Mouse (Mus musculus): ENCODE results near the gene Slamf7. TPM values are rescaled to one million over a fixed set of nuclear protein-coding genes. Genes with fewer than 3 reads are reported as not detected.

The Slamf7 gene
- total and polyA plus RNA-seq, 3 experiments: 0.11 TPM; not detected in 2

DNA sequence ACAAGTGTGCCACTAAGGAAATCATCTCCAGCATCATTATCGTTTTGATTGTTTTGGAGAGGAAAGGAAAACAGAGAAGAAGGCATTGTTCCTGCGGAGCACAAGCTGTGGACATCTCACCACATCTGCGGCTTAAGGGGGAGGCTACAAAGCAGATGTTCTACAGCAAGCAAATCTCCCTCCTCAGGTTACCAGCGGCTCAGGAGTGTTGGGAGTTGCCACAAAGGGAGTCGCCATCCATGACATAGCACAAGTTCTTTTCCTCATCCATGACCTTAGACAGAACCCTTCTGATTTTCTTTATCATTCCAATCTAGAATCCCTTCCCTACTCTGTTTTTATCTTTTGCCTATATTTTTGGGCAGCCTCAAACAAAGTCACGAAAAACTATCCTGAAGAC is 17.1 kb downstream of the Slamf7 start:
- ATAC-seq (ENCODE audit: extremely low read depth, insufficient number of reproducible peaks, low FRiP score, poor library complexity, severe bottlenecking) (no peak), DNase-seq (ENCODE audit: low spot score) (no peak)
- Histone ChIP-seq H3K36me3 (replicated peaks) (no peaks in the 10 kb centered on the region), H3K27me3 (ENCODE audit: insufficient read depth, low read length) (no peaks in the 10 kb centered on the region), H3K9me3 (replicated peaks) (peaks cover 58% of the 10 kb centered on the region), H3K4me1 (ENCODE audit: insufficient read depth, low read depth, low read length) (no peaks in the 10 kb centered on the region), H3K4me3 (ENCODE audit: low read depth, low read length) (no peak overlapping the region)
- TF ChIP-seq POLR2AphosphoS5 (IDR thresholded peaks at IDR 0.05; ENCODE audit: insufficient replicate concordance, low read depth, low read length) (no peak), CTCF (IDR thresholded peaks at IDR 0.05; ENCODE audit: low read depth, low read length) (no peak), GATA2 (IDR thresholded peaks at IDR 0.05; ENCODE audit: borderline replicate concordance, low read depth, low read length) (no peak), TAL1 (conservative IDR thresholded peaks at IDR 0.05; ENCODE audit: low read depth, low read length) (no peak), GATA1 (IDR thresholded peaks at IDR 0.05; ENCODE audit: borderline replicate concordance, low read length) (no peak)

DNA sequence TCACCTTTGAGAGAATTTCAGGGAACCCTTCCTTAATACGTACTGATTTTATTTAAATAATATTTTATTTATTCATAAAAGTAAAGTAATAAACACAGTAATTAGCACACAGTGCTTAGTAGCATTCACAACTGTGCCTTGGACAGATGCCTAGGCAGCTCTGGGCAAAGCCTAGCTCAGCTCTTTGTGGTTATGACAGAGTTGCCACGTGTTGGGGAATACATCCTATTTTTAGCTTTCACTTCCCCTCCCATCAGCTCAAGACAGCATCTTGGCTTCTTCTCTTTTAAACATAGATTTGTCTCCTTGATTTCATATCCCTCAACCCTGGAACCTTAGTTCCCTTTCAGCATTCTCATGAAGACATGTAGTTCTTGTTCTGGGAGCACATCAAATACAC is 21.4 kb downstream of the Slamf7 start:
- H3K36me3 ChIP-seq (replicated peaks): no peaks in the 10 kb centered on the region
- no peaks in the 10 kb centered on the region for H3K4me1 ChIP-seq (ENCODE audit: insufficient read depth, low read depth, low read length)
- TF ChIP-seq POLR2AphosphoS5 (IDR thresholded peaks at IDR 0.05; ENCODE audit: insufficient replicate concordance, low read depth, low read length) (no peak), CTCF (IDR thresholded peaks at IDR 0.05; ENCODE audit: low read depth, low read length) (no peak), GATA2 (IDR thresholded peaks at IDR 0.05; ENCODE audit: borderline replicate concordance, low read depth, low read length) (no peak), GATA1 (IDR thresholded peaks at IDR 0.05; ENCODE audit: borderline replicate concordance, low read length) (no peak), TAL1 (conservative IDR thresholded peaks at IDR 0.05; ENCODE audit: low read depth, low read length) (no peak)
- H3K4me3 ChIP-seq (ENCODE audit: low read depth, low read length): no peak overlapping the region
- DNase-seq (ENCODE audit: low spot score): no peak
- H3K27me3 ChIP-seq (ENCODE audit: insufficient read depth, low read length): no peaks in the 10 kb centered on the region
- no peak for ATAC-seq (ENCODE audit: extremely low read depth, insufficient number of reproducible peaks, low FRiP score, poor library complexity, severe bottlenecking)
- peaks cover 39% of the 10 kb centered on the region for H3K9me3 ChIP-seq (replicated peaks)

DNA sequence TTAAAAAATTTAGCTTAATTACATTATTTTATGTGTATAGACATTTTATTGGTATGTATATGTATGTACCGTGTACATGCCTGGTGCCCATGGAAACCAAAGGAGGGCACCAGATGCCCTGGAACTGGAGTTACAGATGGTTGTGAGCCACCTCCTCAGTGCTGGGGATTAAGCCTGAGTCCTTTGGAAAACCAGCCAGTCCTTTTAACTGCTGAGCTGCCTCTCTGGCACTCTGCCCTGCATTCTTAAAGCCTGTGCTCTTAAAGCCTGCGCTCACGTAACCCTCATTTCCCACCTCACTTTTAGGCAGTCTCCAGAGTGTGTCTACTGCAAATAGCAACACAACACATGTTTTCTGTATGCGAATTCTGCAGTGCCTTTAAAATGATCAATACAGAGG is 21.9 kb downstream of the Slamf7 start:
- Histone ChIP-seq H3K4me3 (ENCODE audit: low read depth, low read length) (no peak overlapping the region), H3K27me3 (ENCODE audit: insufficient read depth, low read length) (no peaks in the 10 kb centered on the region), H3K36me3 (replicated peaks) (no peaks in the 10 kb centered on the region), H3K4me1 (ENCODE audit: insufficient read depth, low read depth, low read length) (no peaks in the 10 kb centered on the region), H3K9me3 (replicated peaks) (peaks cover 37% of the 10 kb centered on the region)
- TF ChIP-seq CTCF (IDR thresholded peaks at IDR 0.05; ENCODE audit: low read depth, low read length) (no peak), POLR2AphosphoS5 (IDR thresholded peaks at IDR 0.05; ENCODE audit: insufficient replicate concordance, low read depth, low read length) (no peak), TAL1 (conservative IDR thresholded peaks at IDR 0.05; ENCODE audit: low read depth, low read length) (no peak), GATA1 (IDR thresholded peaks at IDR 0.05; ENCODE audit: borderline replicate concordance, low read length) (no peak), GATA2 (IDR thresholded peaks at IDR 0.05; ENCODE audit: borderline replicate concordance, low read depth, low read length) (no peak)
- DNase-seq (ENCODE audit: low spot score) (no peak), ATAC-seq (ENCODE audit: extremely low read depth, insufficient number of reproducible peaks, low FRiP score, poor library complexity, severe bottlenecking) (no peak)

DNA sequence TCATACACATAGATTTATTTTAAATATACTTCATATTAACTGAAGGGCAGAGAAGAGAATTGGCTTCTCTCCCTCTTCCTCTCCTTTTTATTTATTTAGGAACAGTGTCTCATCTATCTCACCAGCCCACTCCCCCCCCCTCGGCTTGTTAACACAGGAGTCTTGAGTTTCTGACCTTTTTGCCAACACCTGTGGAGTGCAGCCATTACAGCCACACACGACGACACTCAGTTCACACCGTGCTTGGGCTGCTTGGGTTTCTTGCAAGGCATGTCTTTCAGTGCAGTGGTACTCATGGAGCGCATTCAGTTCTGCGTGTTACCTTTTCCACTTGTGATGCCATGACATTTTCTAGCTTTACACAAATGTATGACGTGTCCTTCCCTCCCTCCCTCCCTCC is 22.8 kb downstream of the Slamf7 start:
- Histone ChIP-seq H3K4me3 (ENCODE audit: low read depth, low read length) (no peak overlapping the region), H3K4me1 (ENCODE audit: insufficient read depth, low read depth, low read length) (no peaks in the 10 kb centered on the region), H3K36me3 (replicated peaks) (no peaks in the 10 kb centered on the region), H3K9me3 (replicated peaks) (peaks cover 34% of the 10 kb centered on the region), H3K27me3 (ENCODE audit: insufficient read depth, low read length) (no peaks in the 10 kb centered on the region)
- TF ChIP-seq GATA2 (IDR thresholded peaks at IDR 0.05; ENCODE audit: borderline replicate concordance, low read depth, low read length) (no peak), CTCF (IDR thresholded peaks at IDR 0.05; ENCODE audit: low read depth, low read length) (no peak), GATA1 (IDR thresholded peaks at IDR 0.05; ENCODE audit: borderline replicate concordance, low read length) (no peak), POLR2AphosphoS5 (IDR thresholded peaks at IDR 0.05; ENCODE audit: insufficient replicate concordance, low read depth, low read length) (no peak), TAL1 (conservative IDR thresholded peaks at IDR 0.05; ENCODE audit: low read depth, low read length) (no peak)
- DNase-seq (ENCODE audit: low spot score): no peak
- no peak for ATAC-seq (ENCODE audit: extremely low read depth, insufficient number of reproducible peaks, low FRiP score, poor library complexity, severe bottlenecking)

DNA sequence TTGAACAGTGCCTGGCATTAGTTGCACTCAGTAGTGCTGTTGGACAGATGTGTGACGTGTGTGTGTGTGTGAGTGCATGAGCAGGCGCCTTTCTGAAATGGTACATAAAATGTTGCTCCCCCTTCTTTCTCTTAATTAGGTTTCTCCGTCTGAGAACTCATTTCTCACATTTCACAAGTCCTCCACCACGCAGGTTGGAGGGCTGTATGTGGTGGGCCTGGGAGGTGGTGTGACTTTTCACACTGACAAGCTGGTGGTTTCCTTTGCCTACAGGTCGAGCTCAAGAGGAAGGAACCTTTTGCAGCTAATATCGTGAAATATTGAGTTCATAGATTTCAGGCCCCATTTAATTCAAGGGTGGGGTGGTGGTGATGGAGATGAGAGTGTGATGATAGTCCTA is 23.7 kb downstream of the Slamf7 start:
- no peak for ATAC-seq (ENCODE audit: extremely low read depth, insufficient number of reproducible peaks, low FRiP score, poor library complexity, severe bottlenecking)
- Histone ChIP-seq H3K4me3 (ENCODE audit: low read depth, low read length) (no peak overlapping the region), H3K4me1 (ENCODE audit: insufficient read depth, low read depth, low read length) (no peaks in the 10 kb centered on the region), H3K36me3 (replicated peaks) (no peaks in the 10 kb centered on the region), H3K9me3 (replicated peaks) (peaks cover 30% of the 10 kb centered on the region), H3K27me3 (ENCODE audit: insufficient read depth, low read length) (no peaks in the 10 kb centered on the region)
- no peak for DNase-seq (ENCODE audit: low spot score)
- TF ChIP-seq GATA1 (IDR thresholded peaks at IDR 0.05; ENCODE audit: borderline replicate concordance, low read length): no peak
- TF ChIP-seq CTCF (IDR thresholded peaks at IDR 0.05; ENCODE audit: low read depth, low read length): no peak
- TF ChIP-seq GATA2 (IDR thresholded peaks at IDR 0.05; ENCODE audit: borderline replicate concordance, low read depth, low read length): no peak
- TF ChIP-seq TAL1 (conservative IDR thresholded peaks at IDR 0.05; ENCODE audit: low read depth, low read length): no peak
- TF ChIP-seq POLR2AphosphoS5 (IDR thresholded peaks at IDR 0.05; ENCODE audit: insufficient replicate concordance, low read depth, low read length): no peak

DNA sequence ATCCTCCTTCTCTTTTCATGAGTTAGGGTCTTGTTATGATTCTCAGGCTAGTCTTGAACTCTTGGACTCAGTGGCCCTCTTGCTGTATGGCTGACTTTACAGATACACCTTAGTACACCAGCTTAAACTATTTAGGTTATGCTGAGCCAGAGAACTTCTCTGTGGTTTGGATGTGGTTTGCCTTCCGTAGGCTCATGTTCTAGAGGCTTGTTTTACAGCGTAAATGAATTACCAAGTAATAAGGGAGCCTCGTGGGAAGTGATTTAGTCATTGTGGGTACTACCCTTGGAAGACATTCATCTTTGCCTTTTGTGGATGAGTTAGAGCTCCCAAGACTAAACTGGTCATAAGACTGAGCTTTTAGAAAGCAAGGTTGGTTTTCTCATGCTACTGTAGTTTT is 25.0 kb downstream of the Slamf7 start:
- Histone ChIP-seq H3K4me3 (ENCODE audit: low read depth, low read length) (no peak overlapping the region), H3K9me3 (replicated peaks) (peaks cover 28% of the 10 kb centered on the region), H3K4me1 (ENCODE audit: insufficient read depth, low read depth, low read length) (no peaks in the 10 kb centered on the region), H3K36me3 (replicated peaks) (no peaks in the 10 kb centered on the region), H3K27me3 (ENCODE audit: insufficient read depth, low read length) (no peaks in the 10 kb centered on the region)
- ATAC-seq (ENCODE audit: extremely low read depth, insufficient number of reproducible peaks, low FRiP score, poor library complexity, severe bottlenecking) (no peak), DNase-seq (ENCODE audit: low spot score) (no peak)
- no peak for TF ChIP-seq GATA2 (IDR thresholded peaks at IDR 0.05; ENCODE audit: borderline replicate concordance, low read depth, low read length)

DNA sequence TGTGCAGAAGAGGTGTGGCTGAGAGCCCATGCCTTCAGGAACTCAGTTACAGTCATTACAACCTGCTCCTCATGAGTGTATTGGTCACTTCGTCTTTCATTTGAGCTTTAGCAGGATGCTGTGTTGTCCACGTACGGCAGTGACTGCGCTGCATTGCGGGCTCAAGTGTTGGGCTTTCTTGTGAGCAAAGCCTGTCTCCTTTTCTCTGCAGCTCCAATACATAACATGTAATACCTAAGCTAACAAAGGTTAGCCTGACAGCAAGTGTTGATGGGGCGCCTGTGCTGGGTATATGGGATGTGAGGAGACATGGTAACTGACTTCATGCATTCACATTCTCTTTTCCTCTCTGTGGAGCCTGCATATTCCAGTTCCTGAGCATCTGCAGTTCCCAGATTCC is 32.7 kb downstream of the Slamf7 start:
- DNase-seq (ENCODE audit: low spot score): no peak
- TF ChIP-seq GATA1 (IDR thresholded peaks at IDR 0.05; ENCODE audit: borderline replicate concordance, low read length): no peak
- H3K4me3 ChIP-seq (ENCODE audit: low read depth, low read length): no peak overlapping the region
- no peak for ATAC-seq (ENCODE audit: extremely low read depth, insufficient number of reproducible peaks, low FRiP score, poor library complexity, severe bottlenecking)
- H3K27me3 ChIP-seq (ENCODE audit: insufficient read depth, low read length): no peaks in the 10 kb centered on the region
- H3K9me3 ChIP-seq (replicated peaks): peaks cover 36% of the 10 kb centered on the region
- H3K36me3 ChIP-seq (replicated peaks): no peaks in the 10 kb centered on the region
- H3K4me1 ChIP-seq (ENCODE audit: insufficient read depth, low read depth, low read length): no peaks in the 10 kb centered on the region

Measured in G1E (cell line).